Mouse (Mus musculus) ES-E14 (cell line): ENCODE results near the gene Mboat2.

Source experiments
- CHD2 ChIP-seq: IDR thresholded peaks from 2 replicates; pipeline ENCODE4 v1.6.1; 2014; ENCODE audit warnings: mild to moderate bottlenecking, low read depth, low read length, inconsistent platforms
- HCFC1 ChIP-seq: IDR thresholded peaks from 2 replicates; pipeline ENCODE4 v1.6.1; 2012; ENCODE audit warnings: low read length, inconsistent platforms, borderline replicate concordance; ENCODE audit not compliant: insufficient read depth
- MAFK ChIP-seq: IDR thresholded peaks from 2 replicates; pipeline ENCODE4 v1.6.1; 2014; ENCODE audit warnings: mild to moderate bottlenecking, low read depth, low read length, inconsistent platforms; ENCODE audit not compliant: insufficient read depth
- ZC3H11A ChIP-seq: IDR thresholded peaks from 2 replicates; pipeline ENCODE4 v1.6.1; 2012; ENCODE audit warnings: low read depth, mild to moderate bottlenecking, inconsistent platforms, low read length, borderline replicate concordance
- ZNF384 ChIP-seq: IDR thresholded peaks from 2 replicates; pipeline ENCODE4 v1.6.1; 2012; ENCODE audit warnings: low read depth, low read length, inconsistent platforms

- TF ChIP-seq MAFK (no peak), ZNF384 (no peak), ZC3H11A (no peak), HCFC1 (no peak), CHD2 (no peak)
Observed at GRCm38 (mm10) chr12:24961821-24962220, 131.1 kb downstream of the Mboat2 start.
